Mouse (Mus musculus) heart, postnatal 25 days (tissue): ENCODE measurements around the gene Pdzd7. TPM values are rescaled to one million over a fixed set of nuclear protein-coding genes. Genes with fewer than 3 reads are reported as not detected.
"Not testable (repeated sequence)": the region's sequence is repeated elsewhere in the genome, so short reads cannot be mapped to it uniquely, and the experiment has no call there.

Experiments used
- DNase-seq: peaks from one replicate; pipeline ENCODE4 v3.0.0; 2022; ENCODE audit warnings: low spot score
- intact Hi-C: fragments of 180-260 bp; cut with DNase I; formaldehyde crosslinking; loops from one replicate; pipeline ENCODE4 v1.15.1; 2025
- total RNA-seq, 2 experiments: library from RNA; stranded (reverse); gene quantifications; 2 replicates each; pipeline ENCODE4 v1.2.3; 2021

The Pdzd7 gene
- total RNA-seq, 2 experiments from 2014 or later: 0.16 TPM; not detected in 1

DNA sequence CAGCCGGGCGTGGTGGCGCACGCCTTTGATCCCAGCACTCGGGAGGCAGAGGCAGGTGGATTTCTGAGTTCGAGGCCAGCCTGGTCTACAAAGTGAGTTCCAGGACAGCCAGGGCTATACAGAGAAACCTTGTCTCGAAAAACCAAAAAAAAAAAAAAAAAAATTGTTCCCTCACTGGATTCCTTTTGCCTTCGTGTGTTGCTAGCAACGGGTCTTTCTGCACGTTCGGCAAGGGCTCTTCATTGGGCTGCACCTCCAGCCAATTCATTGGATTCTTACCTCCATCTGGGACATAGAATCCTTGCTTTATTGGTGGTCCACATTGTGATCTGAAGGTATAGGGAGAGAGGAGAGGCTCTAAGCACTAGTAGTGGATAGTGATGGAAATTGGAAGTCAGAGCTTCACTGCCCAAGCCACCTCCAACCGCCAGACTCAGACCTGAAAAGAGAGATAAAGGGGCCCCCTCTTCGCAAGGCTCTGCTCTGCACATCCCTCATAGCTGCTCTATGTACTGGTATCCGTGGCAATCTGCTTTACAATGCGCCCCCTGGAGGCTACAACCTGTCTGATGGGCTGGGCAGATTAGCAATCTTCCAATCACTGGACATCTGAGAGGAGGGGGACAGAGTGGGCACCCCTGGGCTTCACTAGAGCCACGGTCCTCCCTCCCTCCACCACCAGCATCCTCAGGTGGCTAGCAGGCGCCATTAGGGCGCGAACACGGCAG lies 18.2 kb upstream of the Pdzd7 start:
- no peak for DNase-seq
- intact Hi-C loops: no loop called here

- DNase-seq: no peak
- intact Hi-C loops: loop anchor here (2.0 kb wide), 1 partner anchor 16 kb away; the partner anchor contains the start of gene Kazald1
Measured at GRCm38 (mm10) chr19:45058841-45059240, 13.3 kb upstream of the Pdzd7 start.

- peak; percentile 88 for DNase-seq
- intact Hi-C loops: loop anchor here (2.0 kb wide), 1 partner anchor 17 kb away; the partner anchor contains the start of gene Kazald1
Measured at GRCm38 (mm10) chr19:45058113-45058839, 12.8 kb upstream of the Pdzd7 start.

DNA sequence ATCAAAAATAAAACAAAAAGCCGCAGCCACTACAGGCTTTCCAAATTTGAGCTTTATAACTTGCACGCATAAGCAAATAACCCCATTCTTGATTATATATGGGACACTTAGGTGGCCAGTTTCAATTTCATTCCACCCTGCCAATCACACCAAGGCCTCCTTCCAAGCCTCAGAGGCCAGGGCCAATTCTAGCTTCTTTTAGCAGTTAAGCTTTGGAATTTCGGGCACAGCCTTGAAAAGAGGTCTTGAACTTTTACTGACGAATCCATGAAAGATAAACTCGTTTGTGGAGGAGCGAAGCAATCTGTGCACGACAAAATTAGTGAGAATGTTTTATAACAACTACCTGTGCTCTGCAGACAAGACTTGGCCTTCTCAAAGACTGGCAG lies 12.2 kb upstream of the Pdzd7 start:
- DNase-seq: no peak
- intact Hi-C loops: loop anchor here (2.0 kb wide), 1 partner anchor 17 kb away; the partner anchor contains the start of gene Kazald1

DNA sequence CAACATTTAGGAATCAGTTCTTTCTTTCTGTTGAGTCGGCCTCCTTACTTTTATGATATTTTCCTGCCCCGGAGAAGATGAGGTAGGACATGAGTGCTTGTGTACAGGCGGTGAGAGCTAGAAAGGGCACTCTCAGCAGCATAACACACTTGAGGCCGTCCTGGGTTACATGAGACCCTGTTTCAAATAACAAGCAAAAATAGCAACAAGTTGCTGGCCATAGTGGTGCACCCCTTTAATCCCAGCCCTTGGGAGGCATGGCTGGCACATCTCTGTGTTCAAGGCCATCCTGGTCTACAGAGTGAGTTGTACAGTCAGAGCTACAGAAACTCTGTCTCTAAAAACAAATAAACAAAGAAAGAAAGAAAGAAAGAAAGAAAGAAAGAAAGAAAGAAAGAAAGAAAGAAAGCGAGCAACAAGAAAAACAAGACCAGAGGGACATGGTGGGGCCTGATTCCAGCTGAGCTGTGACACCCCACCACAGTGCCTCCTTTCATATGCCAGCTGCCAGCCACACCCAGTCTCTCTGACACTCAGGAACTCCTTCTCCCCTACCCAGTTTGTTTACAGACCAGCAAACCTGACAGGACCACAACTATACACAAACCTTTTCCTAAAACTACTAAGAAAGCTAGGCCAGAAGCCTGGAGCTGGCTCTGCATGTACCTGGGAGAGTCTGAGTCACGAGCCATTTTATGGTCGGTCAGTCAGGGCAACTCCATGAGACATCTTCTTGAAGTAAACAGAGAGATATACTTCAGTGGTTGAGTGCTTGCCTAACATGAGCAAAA lies 11.6 kb upstream of the Pdzd7 start:
- intact Hi-C loops: no loop called here
- DNase-seq: no peak

- intact Hi-C loops: no loop called here
- no peak for DNase-seq
Measured at GRCm38 (mm10) chr19:45056364-45056763, 10.8 kb upstream of the Pdzd7 start.

GRCm38 (mm10) chr19:45054892-45055690 lies 9.6 kb upstream of the Pdzd7 start:
- intact Hi-C loops: no loop called here
- DNase-seq: no peak

GRCm38 (mm10) chr19:45053451-45053850 lies 7.9 kb upstream of the Pdzd7 start:
- no peak for DNase-seq
- intact Hi-C loops: no loop called here

DNA sequence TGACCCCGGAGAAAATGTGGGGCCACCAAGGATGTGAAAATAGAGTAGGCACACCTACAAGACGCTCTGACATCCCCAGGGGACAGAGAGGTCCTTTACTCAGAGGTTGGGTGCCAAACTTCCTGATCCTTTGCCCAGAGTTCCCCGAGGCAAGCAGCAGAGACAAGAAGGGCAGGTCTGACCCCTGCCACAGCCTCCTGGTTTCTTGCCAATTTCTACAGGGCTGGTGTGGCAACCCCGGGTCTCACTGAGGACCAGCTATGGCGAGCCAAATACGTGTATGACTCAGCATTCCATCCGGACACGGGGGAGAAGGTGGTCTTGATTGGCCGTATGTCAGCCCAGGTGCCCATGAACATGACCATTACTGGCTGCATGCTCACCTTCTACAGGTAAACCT lies 4.0 kb upstream of the Pdzd7 start:
- intact Hi-C loops: no loop called here
- no peak for DNase-seq

DNA sequence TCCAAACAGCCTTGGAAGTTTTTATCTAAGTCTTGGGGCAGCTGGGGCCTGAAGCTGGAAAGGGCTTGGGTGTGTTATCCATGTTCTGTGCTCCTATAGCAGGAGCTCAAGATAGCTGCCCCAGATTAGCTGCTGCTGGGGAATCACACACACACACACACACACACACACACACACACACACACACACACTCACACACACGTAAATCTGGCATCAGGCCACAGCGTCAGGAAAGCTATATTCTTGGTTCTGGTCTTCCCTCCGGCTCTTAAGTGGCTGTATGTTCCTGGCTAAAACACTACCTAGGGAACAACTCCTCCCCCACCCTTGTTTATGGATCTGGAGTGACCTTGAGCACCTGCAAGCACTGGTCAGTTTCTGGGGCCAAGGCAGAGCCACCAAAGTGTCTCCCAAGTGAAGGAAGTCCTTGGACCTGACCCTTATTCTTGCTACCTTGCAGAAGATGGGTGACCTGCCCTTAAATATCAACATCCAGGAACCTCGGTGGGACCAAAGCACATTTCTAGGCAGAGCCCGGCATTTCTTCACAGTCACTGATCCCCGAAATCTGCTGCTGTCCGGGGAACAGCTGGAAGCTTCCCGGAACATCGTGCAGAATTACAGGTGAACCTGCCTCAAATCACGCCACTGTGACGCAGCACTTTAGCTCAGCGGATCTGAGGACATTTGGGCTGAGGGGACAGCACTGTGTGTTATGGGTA lies 3.3 kb upstream of the Pdzd7 start:
- DNase-seq: no peak
- intact Hi-C loops: no loop called here

- intact Hi-C loops: no loop called here
Measured at GRCm38 (mm10) chr19:45047935-45048643, 2.6 kb upstream of the Pdzd7 start.

GRCm38 (mm10) chr19:45047417-45047934 lies 2.0 kb upstream of the Pdzd7 start, which contains the start of gene Sfxn3:
Gene Sfxn3 (plus strand): TSS chr19:45047503.
- peak; percentile 94 for DNase-seq
- intact Hi-C loops: no loop called here

More at GRCm38 (mm10) chr19:45047935-45048643, 2.6 kb upstream of the Pdzd7 start:
- DNase-seq: peak; percentile 66

DNA sequence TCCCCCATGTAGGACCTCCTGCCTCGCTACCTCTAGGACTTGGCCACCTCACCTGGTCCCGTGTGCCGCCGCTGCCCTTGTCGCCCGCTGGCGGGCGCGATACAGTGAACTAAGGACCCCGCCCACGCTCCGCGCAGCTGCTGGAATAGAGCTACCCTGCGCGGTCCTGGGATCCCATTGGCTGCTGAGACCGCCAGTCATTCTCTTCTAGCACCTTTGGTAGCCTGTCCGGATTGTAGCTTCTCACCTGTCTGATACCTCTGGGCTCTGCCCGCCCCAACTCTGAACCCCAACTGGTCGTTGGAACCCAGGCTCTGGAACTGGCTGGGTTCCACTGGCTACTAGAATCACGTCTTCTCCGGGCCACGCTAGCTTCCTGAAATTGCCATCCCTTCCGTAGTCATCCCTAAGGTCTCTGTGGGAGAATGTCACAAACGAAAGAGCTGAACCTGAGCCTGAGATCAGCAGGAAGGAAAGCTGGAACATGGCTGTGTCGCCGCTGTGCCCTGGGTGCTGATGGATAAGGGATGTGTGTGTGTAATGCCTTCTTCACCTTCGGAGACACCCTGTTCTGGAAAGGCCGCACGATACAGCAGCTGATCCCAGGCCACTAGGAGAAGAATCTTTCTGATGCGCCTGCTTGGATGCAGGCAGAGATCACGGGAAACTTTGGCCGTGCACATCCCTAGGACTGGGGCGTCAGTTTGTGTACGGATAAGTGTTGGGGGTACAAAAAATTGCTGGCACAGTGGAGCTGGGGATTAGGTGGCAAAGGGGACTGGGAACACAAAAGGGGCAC lies 1.2 kb upstream of the Pdzd7 start:
- intact Hi-C loops: no loop called here
- DNase-seq: peak; percentile 70

- no peak for DNase-seq
- intact Hi-C loops: no loop called here
Measured at GRCm38 (mm10) chr19:45045236-45045635, 281 bp downstream of the Pdzd7 start.

GRCm38 (mm10) chr19:45044389-45044927 lies 1.1 kb downstream of the Pdzd7 start:
- intact Hi-C loops: no loop called here
- no peak for DNase-seq

- intact Hi-C loops: no loop called here
- DNase-seq: no peak
Measured at GRCm38 (mm10) chr19:45040214-45040613, 5.3 kb downstream of the Pdzd7 start.

DNA sequence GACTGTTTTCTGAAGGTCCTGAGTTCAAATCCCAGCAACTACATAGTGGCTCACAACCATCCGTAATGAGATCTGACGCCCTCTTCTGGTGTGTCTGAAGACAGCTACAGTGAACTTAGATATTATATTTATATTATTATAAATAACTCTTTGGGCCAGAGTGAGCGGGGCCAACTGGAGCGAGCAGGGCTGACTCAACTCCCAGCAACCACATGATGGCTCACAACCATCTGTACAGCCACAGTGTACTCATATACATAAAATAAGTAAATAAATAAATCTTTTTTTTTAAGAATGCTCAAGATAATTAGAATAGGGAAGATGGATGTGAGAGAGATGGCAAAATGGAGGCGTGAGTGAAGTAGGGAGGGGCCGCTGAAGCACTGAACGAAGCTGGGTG lies 7.3 kb downstream of the Pdzd7 start:
- DNase-seq: not testable (repeated sequence)
- intact Hi-C loops: loop anchor here (10.0 kb wide), 1 partner anchor 53 kb away; the partner anchor contains the start of gene Sema4g
